Mouse (Mus musculus) ovary, postnatal 14 days (tissue): Measurements from ENCODE around the gene Tcea3.

Experiments
- DNase-seq: peaks from one replicate; pipeline ENCODE4 v3.0.0; 2022; ENCODE audit warnings: low spot score

Gene Tcea3

DNA sequence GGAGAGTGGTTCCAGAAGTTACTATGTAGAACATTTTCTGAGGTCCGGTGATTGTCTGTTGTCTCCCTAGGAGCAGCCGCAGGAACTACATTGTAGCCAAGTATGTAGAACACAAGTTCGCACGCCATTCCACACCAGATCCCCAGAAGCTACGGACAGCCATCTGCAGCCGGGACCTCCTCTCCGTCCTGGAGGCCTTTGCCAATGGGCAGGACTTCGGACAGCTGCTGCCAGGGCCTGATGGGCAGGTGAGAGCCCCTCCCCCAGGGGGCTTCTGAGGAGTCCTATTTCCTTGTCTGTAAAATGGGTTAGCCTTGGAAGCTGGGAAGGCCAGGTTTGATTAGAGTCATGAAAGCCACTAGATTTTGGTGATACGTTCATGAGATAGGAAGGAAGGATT lies 8.4 kb upstream of the Tcea3 start:
- DNase-seq: no peak

DNA sequence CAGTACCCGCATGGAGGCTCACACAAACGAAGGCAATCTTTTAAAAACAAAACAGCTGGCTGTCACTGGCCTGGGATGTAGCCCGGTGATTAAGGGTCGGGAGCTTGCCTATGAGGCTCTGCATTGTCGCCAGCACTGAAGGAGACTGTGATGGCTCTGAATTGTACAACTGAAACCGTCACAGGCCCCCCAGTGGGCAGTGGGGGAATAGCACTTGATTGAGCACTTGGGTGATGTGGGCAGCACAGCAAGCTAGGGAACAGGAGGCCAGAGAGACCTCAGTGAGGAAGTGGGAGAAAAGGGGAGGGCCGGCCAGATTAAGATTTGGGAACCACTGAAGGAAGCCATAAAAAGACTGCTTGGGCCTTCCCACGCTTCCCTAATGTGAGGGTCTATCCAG lies 7.9 kb upstream of the Tcea3 start:
- DNase-seq: peak; percentile 73

DNA sequence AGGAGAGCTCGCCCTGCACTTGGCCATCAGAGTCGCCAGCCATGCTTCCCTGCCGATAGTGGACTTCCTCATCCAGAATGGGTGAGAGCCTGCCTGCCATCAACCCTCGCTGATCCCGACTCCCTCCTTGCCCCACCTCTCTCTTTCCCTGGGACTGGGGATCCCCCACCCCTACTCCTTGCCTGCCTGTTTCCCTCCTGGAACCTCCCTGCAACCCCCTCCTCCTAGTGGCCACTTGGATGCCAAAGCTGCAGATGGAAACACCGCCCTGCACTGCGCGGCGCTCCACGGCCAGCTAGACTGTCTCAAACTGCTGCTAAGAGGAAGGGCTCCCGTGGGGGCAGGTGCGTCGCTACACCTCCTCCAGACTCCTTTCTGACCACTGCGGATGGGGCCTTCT lies 7.4 kb upstream of the Tcea3 start:
- no peak for DNase-seq

DNA sequence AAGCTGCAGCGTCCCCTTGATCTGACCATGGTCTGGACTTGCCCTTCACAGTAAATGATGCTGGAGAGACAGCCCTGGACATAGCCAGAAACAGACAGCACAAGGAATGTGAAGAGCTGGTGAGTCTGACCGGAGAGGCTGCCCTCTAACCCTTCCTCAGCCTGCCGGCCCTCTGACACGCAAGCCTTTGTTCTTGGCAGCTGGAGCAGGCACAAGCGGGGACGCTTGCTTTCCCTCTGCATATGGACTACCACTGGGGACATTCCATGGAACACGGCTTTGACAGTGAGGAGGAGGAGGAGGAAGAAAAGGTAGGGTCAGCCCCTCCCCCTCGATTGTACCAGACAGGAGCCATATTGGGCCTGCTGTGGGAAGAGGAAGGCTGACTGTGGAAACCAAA lies 6.6 kb upstream of the Tcea3 start:
- no peak for DNase-seq

GRCm38 (mm10) chr4:136242065-136242703 lies 5.3 kb upstream of the Tcea3 start:
- DNase-seq: no peak

DNA sequence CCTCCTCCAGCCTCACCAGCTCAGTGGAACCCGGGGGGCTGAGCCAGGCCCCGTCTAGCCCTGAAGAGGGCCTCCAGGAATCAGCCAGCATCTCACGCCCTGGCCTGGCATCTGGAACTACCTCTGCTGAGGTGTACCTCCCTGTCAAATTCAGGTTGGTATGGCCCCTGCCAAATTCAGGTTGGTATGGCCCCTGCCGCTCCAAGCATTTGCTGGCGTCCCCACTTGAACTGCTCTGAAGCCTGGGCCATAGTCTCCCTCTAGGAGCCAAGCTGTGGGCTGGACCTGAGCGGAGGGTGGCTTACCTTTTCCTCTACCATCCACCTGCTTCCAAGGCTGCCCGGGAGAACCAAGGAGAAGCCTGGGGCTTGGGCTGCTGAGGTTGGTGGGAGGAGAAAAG lies 4.8 kb upstream of the Tcea3 start:
- DNase-seq: no peak

DNA sequence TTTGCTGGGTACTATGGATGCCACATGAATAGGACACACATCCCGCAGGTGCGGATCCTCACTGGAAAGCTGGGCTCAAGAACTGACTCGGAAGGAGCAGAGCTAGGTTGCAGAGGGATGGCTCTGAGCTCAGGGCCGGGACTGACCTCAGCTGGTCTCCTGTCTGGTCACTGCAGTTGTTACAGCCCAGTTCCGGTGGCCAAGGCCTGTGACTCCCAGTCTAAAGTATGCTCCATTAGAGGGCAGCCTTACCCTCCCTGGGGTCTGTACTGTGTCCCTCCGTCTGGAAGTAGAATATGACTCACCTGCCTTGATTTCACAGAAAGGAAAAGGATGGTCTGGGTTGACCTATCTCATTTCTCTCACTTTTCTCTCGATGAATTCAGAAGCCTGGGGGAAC lies 3.3 kb upstream of the Tcea3 start:
- DNase-seq: no peak

DNA sequence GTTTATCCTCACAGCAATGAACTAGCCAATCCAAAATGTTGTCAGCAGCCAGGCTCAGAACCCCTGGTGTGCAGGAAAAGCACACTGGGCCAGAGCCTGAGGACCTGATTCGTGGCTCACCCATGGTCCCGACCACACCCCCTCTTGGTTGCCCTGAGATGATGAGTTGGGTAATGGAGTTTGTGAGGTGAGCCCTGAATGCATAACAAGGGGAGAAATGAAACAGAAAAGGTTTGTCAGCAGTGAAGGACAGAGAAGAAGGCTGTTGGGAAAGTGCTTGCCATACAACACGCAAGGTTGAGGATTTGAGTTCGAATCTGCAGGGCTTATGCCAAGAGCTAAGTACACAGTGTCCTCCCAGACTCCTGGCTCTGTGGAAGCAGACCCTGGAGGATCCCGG lies 1.8 kb upstream of the Tcea3 start:
- no peak for DNase-seq

DNA sequence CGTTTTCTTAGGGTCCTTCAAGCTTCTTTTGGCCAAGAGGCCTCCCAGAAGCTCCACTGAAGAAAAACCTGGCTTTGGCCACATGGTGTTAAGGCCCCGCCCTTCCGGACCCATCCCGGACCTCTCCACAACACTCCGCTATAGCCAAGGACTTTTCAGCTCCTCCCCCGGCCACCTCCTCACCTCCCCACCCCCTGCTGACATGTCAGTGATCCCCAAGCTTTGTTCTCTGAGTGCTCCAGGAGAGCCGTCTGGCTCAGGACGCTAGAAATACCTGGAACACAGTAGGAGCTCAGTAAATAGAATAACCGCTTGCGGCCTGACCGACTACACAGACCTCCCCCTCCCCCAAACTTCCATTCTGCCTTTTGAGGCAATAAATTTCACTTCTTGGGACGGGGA lies 960 bp upstream of the Tcea3 start:
- no peak for DNase-seq

- no peak for DNase-seq
Observed at GRCm38 (mm10) chr4:136247386-136247728, 172 bp upstream of the Tcea3 start.

GRCm38 (mm10) chr4:136248464-136249331 lies 1.2 kb downstream of the Tcea3 start:
- no peak for DNase-seq

DNA sequence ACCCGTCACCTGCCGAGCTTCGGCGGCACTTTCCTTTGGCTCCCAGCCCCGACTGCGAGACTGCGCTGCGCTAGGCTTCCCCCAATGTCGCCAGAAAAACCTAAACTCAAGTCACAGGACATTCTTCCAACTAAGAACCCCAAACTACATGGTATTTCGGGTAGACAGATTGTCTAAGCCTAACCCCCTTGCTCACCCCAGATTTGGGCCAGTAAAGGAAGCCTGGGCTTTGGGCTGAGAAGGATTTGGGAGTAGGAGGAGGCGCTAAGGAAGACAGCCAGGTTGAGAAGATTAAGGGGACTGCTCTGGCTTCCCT lies 1.8 kb downstream of the Tcea3 start:
- no peak for DNase-seq

GRCm38 (mm10) chr4:136249780-136250179 lies 2.3 kb downstream of the Tcea3 start:
- DNase-seq: peak; percentile 49

- no peak for DNase-seq
Observed at GRCm38 (mm10) chr4:136255919-136256318, 8.4 kb downstream of the Tcea3 start.

- no peak for DNase-seq
Observed at GRCm38 (mm10) chr4:136256696-136257095, 9.2 kb downstream of the Tcea3 start.

GRCm38 (mm10) chr4:136259916-136260315 lies 12.4 kb downstream of the Tcea3 start:
- no peak for DNase-seq

- peak; percentile 81 for DNase-seq
Observed at GRCm38 (mm10) chr4:136260491-136261180, 13.1 kb downstream of the Tcea3 start.

DNA sequence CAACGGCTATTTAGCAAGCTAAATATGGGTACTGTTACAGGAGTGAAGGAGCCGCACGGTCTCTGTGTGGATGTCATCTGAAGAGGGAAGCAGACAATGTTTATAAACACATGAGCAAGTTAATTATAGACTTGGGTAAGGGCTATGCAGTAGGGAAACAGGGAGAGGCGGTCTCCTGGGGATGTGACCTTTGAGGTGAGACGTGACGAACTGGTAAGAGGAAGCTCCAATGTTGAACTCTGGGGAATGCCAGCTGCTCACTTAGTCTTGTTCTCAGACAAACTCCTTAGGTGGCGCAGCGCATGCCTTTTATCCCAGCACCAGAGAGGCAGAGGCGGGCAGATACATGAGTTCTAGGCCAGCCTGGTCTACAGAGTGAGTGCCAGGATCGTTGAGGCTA lies 14.4 kb downstream of the Tcea3 start:
- no peak for DNase-seq

GRCm38 (mm10) chr4:136263555-136263954 lies 16.0 kb downstream of the Tcea3 start:
- DNase-seq: no peak

GRCm38 (mm10) chr4:136266716-136267343 lies 19.3 kb downstream of the Tcea3 start:
- DNase-seq: no peak

DNA sequence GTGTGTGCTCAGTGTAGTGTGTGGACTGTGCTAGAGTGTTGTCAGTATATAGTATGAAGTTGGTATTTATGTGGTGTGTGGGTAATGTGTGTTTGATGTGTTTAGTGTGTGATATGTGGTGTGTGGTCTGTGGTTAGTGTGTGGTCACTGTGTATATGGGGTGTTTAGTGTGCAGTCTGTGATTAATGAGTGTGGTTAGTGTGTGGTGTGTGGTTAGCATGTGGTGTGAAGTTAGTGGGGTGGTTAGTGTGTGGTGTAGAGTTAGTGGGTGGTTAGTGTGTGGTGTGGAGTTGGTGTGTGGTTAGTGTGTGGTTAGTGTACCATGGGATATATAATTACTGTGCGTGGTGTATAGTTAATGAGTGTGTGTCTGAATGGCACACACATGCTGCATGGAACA lies 21.4 kb downstream of the Tcea3 start:
- no peak for DNase-seq

DNA sequence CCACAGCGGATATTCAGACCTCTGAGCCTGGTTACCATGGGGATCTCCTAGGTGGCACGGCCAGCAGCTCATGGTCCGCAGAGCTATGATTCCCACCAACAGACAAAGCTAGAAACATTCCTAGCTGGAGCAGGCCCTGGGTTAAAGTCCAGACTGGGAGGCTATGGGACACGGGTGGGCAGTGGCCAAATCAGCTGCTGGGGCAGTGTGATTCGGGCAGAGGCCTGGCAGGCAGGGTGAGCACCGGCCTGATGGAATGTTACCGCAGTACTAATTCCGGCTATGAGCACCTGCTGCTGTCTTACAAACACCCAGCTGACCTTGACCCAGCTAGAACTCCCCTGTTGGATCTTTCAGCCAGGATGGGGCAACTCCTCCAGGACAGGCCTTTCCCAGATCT lies 23.1 kb downstream of the Tcea3 start:
- no peak for DNase-seq

DNA sequence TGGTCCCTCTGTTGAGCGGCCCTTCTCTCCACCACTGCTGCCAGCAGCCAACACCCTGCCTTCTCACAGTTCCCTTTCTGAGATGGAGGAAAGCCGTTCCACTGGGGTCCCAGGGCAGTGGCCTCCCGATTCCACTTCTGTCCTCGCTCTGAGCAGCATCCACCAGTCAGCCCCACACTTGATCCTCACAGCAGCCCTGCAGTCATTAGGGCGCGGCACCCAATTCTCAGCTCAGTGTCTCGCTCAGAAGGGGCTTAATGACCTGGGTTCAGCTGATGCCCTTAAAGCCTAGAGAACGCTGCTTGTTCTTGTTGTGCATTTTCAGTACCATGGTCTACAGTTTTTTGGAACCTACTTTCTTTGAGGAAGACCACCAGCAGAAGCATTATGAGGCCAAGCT lies 33.6 kb downstream of the Tcea3 start:
- DNase-seq: no peak
